Mouse (Mus musculus): Measurements from ENCODE around the gene Cxcl12.

DNA sequence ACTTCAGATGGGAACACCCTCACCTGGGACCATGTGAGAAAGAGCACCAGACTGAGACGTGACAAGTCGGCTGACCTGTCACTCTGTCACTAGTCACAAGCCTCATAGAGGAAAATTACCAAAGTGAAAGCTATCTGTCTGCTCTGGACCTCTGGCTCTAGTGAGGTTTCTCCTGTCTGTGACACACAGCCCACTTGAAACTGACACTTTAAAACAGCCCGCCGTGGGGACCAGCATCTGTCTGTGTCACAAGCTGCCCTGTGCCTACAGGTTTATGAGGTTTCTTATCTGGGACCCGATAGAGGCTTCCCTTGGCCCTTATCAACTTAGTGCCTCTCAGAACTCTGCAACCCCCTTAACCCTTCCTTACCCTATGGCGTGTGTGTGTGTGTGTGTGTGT lies 41.8 kb downstream of the Cxcl12 start:
- TF ChIP-seq CTCF (IDR thresholded peaks at IDR 0.05; ENCODE audit: low read depth, low read length) (no peak), POLR2A (IDR thresholded peaks at IDR 0.05; ENCODE audit: insufficient read depth, low read length) (no peak), EP300 (IDR thresholded peaks at IDR 0.05; ENCODE audit: insufficient read depth, low read depth, low read length) (no peak)

All from ES-Bruce4 (cell line).